Mouse (Mus musculus) megakaryocyte-erythroid progenitor cell, adult 5 weeks (primary cell): Measurements from ENCODE around the gene Alg3. TPM values are rescaled to one million over a fixed set of nuclear protein-coding genes. Genes with fewer than 3 reads are reported as not detected.

Experiments used
- polyA plus RNA-seq: library from polyadenylated mRNA; stranded (reverse); fragments of >175 nt; gene quantifications from 2 replicates; pipeline ENCODE4 v1.2.3, GENCODE M21; 2012

Alg3 gene
- polyA plus RNA-seq, result 13.1 and 17.5 TPM in 2 replicates

GRCm38 (mm10) chr16:20611357-20612227, at the start of gene Alg3, which contains the start of the genes Eef1akmt4 and Gm49333:
Gene Alg3 (minus strand): TSS chr16:20611735.
Gene Eef1akmt4 (plus strand): TSS chr16:20611593.
Gene Gm49333 (plus strand): TSS chr16:20611610.

GRCm38 (mm10) chr16:20651076-20651946, 39.8 kb upstream of the Alg3 start, which contains the start of gene Psmd2:
Gene Psmd2 (plus strand): TSS chr16:20651652.

GRCm38 (mm10) chr16:20629731-20630634, 18.4 kb upstream of the Alg3 start, which contains the start of gene Ece2:
Gene Ece2 (plus strand): TSS chr16:20629828.

DNA sequence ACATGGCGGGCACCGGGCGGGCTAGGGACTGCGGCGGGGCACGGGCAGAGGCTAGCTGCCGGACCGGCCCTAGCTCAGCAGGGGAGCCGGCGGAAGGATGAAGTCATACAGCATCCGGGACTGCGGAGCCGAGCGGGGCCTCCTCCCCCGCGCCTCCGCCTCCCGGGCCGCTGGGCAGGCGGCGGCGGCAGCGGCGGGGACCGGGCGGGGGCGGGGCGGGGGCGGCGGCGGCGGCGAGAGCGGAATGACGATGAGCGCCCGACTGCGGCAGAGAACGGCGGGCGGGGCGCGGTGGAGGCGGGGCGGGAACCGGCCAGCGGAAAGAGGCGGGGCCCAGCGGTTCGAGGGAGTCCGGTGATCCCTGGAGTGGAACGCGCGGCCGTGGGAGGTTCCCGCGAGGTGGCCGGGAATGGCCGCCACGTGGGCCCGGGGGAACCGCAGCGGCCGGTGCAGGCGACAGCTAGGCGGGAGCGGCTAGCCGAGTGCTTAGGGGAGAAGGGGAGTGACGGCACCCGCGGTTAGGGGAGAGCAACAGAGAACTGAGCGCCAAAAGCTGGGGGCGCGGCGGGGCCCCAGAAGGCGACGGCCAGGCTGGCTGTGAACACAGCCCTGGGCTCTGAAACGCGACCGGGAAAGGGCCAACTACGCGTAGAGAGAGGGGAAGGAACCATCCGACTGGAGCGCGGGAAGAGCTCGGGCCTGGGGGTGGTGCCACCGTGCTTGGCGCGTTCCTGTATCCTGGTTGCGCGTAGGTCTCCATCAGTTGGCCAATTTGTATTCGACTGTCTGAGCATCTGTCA, 9.9 kb upstream of the Alg3 start, which contains the start of gene Camk2n2:
Gene Camk2n2, minus strand, starts transcription at position 97 of the 800 bp plus-strand sequence.

GRCm38 (mm10) chr16:20589366-20589938, 22.1 kb downstream of the Alg3 start, which contains the start of gene Vwa5b2:
Gene Vwa5b2 (plus strand): TSS chr16:20589471.

Other genes with a start within 250 kb of the Alg3 start
- gene Abcc5, start 185.3 kb downstream of the Alg3 start, polyA plus RNA-seq, result 10.1 and 12.0 TPM in 2 replicates
- gene Eif2b5, start 112.9 kb downstream of the Alg3 start, polyA plus RNA-seq, result 15.3 and 18.8 TPM in 2 replicates
- 26.6 and 40.0 TPM in 2 replicates for gene Dvl3, start 94.8 kb downstream of the Alg3 start, polyA plus RNA-seq
- gene Ap2m1, start 76.3 kb downstream of the Alg3 start, polyA plus RNA-seq, result 121 and 128 TPM in 2 replicates
- gene Abcf3, start 63.2 kb downstream of the Alg3 start, polyA plus RNA-seq, result 22.5 and 24.3 TPM in 2 replicates
- 0.02 and 0.19 TPM in 2 replicates for gene Vwa5b2, start 22.3 kb downstream of the Alg3 start, polyA plus RNA-seq
- 7.4 and 10.6 TPM in 2 replicates for gene Eef1akmt4, start 142 bp downstream of the Alg3 start, polyA plus RNA-seq
- not detected in 2 replicates for gene Gm49333, start 125 bp downstream of the Alg3 start, polyA plus RNA-seq
- 4.1 and 4.3 TPM in 2 replicates for gene Camk2n2, start 9.6 kb upstream of the Alg3 start, polyA plus RNA-seq
- gene Ece2, start 18.1 kb upstream of the Alg3 start, polyA plus RNA-seq, result 0.14 and 0.16 TPM in 2 replicates
- 220 and 372 TPM in 2 replicates for gene Psmd2, start 39.9 kb upstream of the Alg3 start, polyA plus RNA-seq
- gene Eif4g1, start 56.6 kb upstream of the Alg3 start, polyA plus RNA-seq, result 561 and 648 TPM in 2 replicates
- 0.90 and 0.92 TPM in 2 replicates for gene Fam131a, start 81.5 kb upstream of the Alg3 start, polyA plus RNA-seq
- 3.6 and 4.3 TPM in 2 replicates for gene Polr2h, start 105.9 kb upstream of the Alg3 start, polyA plus RNA-seq
- gene Clcn2, start 106.0 kb upstream of the Alg3 start, polyA plus RNA-seq, result 8.5 and 12.8 TPM in 2 replicates
- gene Chrd, start 121.4 kb upstream of the Alg3 start, polyA plus RNA-seq, result 0.01 TPM in 2 replicates
- gene Thpo, start 122.8 kb upstream of the Alg3 start, polyA plus RNA-seq, result not detected in 2 replicates